Mouse (Mus musculus): ENCODE data around the gene Pde8b. TPM values are rescaled to one million over a fixed set of nuclear protein-coding genes. Genes with fewer than 3 reads are reported as not detected.

Pde8b gene
- total RNA-seq, 2 experiments from 2014 or later, result 0.26 TPM; not detected in 1

Other genes with a start within 250 kb of the Pde8b start
- 5.9 and 7.7 TPM in 2 replicates for gene Zbed3, start 73.3 kb upstream of the Pde8b start, total RNA-seq (2015; ENCODE audit: low replicate concordance)
- gene Zbed3, start 73.3 kb upstream of the Pde8b start, total RNA-seq (2017; ENCODE audit: low replicate concordance), result 1.1 TPM in 1 of 2 replicates, not detected in the other
- 18.2 and 19.8 TPM in 2 replicates for gene Aggf1, start 125.0 kb upstream of the Pde8b start, total RNA-seq (2015; ENCODE audit: low replicate concordance)
- 18.1 and 20.1 TPM in 2 replicates for gene Aggf1, start 125.0 kb upstream of the Pde8b start, total RNA-seq (2017; ENCODE audit: low replicate concordance)
- not detected in 2 replicates for gene Crhbp, start 194.6 kb upstream of the Pde8b start, total RNA-seq (2015; ENCODE audit: low replicate concordance)
- gene Crhbp, start 194.6 kb upstream of the Pde8b start, total RNA-seq (2017; ENCODE audit: low replicate concordance), result not detected in 2 replicates
- not detected in 2 replicates for gene S100z, start 228.4 kb upstream of the Pde8b start, total RNA-seq (2015; ENCODE audit: low replicate concordance)
- gene S100z, start 228.4 kb upstream of the Pde8b start, total RNA-seq (2017; ENCODE audit: low replicate concordance), result not detected in 2 replicates